Mouse (Mus musculus): ENCODE measurements at regions not wholly inside any gene's neighbourhood (a gene's known extent, or its start where the extent isn't known, plus 50 kb on each side); places are given as distances from the start of the nearest gene placed in this dataset.

- TF ChIP-seq EP300 (IDR thresholded peaks at IDR 0.05; ENCODE audit: insufficient read depth, low read depth, low read length) (no peak), POLR2A (IDR thresholded peaks at IDR 0.05; ENCODE audit: insufficient read depth, low read length) (no peak), CTCF (IDR thresholded peaks at IDR 0.05; ENCODE audit: low read depth, low read length) (no peak)
Observed at GRCm38 (mm10) chr7:75026191-75026590, 282.9 kb downstream of the Sv2b start.

All from ES-Bruce4 (cell line).